Mouse (Mus musculus) MN1 (cell line): Measurements from ENCODE around the gene Olfr1013.

Experiments used
- DNase-seq: peaks from one replicate; pipeline ENCODE4 v3.0.0-alpha.2; 2016; ENCODE audit warnings: low spot score

Olfr1013 gene

GRCm38 (mm10) chr2:85766798-85767197 is at the start of gene Olfr1013:
TSS of gene Olfr1013 (plus strand) at chr2:85767098.
- DNase-seq, result no peak

- peak; percentile 28 for DNase-seq
Measured at GRCm38 (mm10) chr2:85725793-85726192, 41.1 kb upstream of the Olfr1013 start.

DNA sequence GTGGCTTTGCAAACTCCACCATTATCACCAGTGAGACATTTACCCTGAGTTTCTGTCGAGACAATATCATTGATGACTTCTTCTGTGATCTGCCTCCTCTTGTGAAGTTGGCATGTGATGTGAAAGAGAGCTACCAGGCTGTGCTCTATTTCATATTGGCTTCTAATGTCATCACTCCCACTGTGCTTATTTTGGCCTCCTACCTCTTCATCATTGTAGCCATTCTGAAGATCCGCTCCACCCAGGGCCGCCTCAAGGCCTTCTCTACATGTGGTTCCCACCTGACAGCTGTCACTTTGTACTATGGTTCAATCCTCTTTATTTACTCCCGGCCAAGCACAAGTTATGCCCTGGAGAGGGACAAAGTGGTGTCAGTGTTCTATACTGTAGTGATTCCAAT is 13.1 kb upstream of the Olfr1013 start:
- no peak for DNase-seq

DNA sequence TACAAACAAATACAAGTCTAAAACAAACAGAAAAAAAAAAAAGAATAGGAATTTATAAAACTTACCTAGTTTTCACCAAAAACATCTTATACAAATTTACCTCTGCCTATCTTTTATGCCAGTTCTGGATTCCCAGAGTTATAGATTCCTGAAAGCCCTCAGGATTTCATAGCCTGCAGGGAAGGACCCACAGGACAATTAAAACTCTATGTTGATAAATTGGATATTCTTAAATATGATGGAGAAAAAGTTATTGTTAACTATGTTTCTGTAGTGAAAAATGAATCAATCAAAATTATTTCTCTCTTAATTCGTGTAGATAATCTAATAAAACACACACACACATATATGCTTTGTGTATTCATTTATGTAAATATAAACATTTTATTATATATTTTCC is 4.2 kb upstream of the Olfr1013 start, which contains the start of gene Olfr1012:
Gene Olfr1012 (minus strand): TSS at position 101 of the 400 bp plus-strand sequence.
- no peak for DNase-seq

DNA sequence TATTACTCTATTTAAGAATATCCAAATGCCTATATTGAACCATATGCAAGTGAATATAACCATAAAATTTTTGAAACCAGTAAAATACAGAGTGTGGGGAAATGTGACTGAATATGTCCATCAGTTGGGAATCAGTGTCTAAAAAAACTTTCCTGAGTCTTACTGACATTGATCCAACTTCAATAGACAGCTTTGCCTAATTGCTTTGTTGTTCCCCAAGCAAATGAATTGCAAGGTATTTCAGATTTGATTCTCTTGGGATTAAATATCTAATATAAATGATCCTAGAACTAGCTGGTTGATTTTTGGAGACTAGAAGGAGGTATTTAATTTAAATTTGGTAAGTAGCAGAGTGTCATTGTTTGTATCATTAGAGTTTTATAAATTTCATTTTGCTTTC is 5.5 kb downstream of the Olfr1013 start, which contains the start of gene Olfr1014:
Gene Olfr1014 (plus strand): TSS at position 301 of the 400 bp plus-strand sequence.
- DNase-seq, result no peak

DNA sequence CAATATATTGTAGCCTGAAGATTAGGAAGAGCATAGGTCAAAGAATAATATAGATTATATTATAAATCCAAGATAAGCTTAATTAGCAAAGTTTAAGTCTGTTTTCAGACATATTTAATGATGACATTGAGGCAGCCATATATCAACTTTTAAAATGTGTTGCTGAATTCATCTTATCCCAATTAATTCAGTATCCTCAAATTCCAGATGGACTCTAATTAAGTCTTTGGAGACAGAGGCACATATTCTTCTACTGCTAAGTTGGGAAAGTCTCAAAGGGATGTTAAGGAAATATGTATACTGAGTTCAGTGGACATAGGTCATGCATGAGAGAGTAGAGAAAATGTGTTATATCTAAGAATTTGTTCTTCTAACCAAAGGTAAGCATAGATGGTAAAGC is 14.8 kb downstream of the Olfr1013 start, which contains the start of gene Olfr1015:
Gene Olfr1015 (plus strand): TSS at position 301 of the 400 bp plus-strand sequence.
- DNase-seq, result no peak

- DNase-seq, result no peak
Measured at GRCm38 (mm10) chr2:85792331-85792730, 25.4 kb downstream of the Olfr1013 start.

DNA sequence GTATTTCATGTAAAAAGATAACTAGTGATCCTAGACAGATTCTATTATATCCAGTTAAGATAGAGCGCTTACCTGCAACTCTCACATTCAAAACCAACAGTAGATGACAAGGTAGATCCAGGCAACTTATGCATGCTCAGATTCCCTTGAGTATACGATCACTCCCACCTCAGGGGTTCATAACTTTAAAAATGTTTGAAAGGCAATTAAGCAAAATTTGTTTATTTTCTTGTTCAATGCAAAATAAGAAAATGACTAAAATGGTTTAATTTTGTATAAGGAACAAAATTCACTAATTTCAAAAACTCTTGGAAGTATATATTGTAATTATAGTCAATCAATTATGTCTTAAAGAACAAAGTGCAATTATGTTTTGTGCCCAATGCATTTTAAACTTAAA is 35.5 kb downstream of the Olfr1013 start, which contains the start of gene Olfr1016:
Gene Olfr1016 (minus strand): TSS at position 101 of the 400 bp plus-strand sequence.
- no peak for DNase-seq

- no peak for DNase-seq
Measured at GRCm38 (mm10) chr2:85804501-85804900, 37.6 kb downstream of the Olfr1013 start.

- DNase-seq, result no peak
Measured at GRCm38 (mm10) chr2:85818179-85818578, 51.3 kb downstream of the Olfr1013 start, which contains the start of gene Olfr1018. TSS of gene Olfr1018 (plus strand) at chr2:85818479.
